Comparison of ENCODE assay signal across 12 mouse cellular contexts in the genomic region with DNA sequence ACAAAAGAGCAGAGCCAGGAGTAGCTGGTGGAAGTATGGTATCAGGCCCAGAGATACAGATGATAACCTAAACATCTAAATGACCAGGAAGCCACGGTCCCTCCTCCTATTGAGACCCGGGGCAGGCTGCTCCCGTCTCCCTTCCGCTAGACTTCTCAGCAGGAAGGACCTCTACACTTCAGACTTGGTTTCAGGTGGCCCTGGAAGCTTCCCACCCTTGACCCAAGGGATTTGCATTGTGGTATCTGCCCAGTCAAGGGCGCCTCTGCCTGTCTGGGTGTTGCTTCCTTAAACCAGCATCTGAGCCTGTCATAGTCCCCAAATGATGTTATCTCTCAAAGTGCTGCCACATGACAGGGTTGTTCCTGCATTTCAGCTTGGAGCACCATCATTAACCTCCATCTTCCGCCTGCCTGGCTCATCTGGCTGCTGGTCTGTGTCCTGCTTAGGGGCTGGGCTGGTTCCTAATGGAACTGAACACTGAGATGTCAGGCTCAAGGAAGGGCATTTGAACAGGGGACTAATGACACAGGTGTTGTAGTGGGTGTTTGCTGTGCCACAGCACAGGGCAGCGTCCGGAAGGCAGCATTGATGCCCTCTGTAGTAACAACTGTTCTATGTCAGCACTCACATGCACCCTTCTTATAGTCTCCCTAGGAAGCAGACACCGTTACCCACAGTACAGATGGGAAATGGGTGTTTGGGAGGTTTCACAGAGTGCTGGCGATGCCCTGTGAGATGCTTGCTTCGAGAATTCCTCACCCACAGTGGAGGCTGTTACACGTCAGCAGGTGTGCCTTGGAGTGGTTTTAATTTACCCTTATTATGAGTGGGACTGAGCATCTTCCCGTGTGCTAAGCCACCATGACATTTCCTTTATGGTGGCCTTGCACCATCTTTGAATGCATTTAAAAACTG.
"Had no signal": no experiment of that assay in that cellular context is flagged by ENCODE, and none has a peak within 500 bp of the region (broad histone marks: within the 10 kb centered on the region; RNA-seq: fewer than 3 reads in every experiment).

No protein-coding gene starts in this region.

- ATAC-seq: liver, embryonic 12.5 days; midbrain, embryonic 15.5 days had no signal

- DNase-seq: kidney, adult 18-20 months; kidney, postnatal 14 days; right cerebral cortex, postnatal 4 days; spleen, adult 18-20 months; thymus, adult 2 months; thymus, postnatal 25 days had no signal

- H3K27ac ChIP-seq: limb, embryonic 15.5 days; liver, embryonic 12.5 days; lung, embryonic 15.5 days; midbrain, embryonic 15.5 days; neural tube, embryonic 12.5 days had no signal

- H3K4me3 ChIP-seq: limb, embryonic 15.5 days; liver, embryonic 12.5 days; lung, embryonic 15.5 days; megakaryocyte, embryonic 14.5 days; midbrain, embryonic 15.5 days; neural tube, embryonic 12.5 days had no signal
